24 mouse cellular contexts compared by ENCODE assay signal in genomic region chr4:106500066-106500465, GRCm38 (mm10). TPM values are rescaled to one million over a fixed set of nuclear protein-coding genes. Genes with fewer than 3 reads are reported as not detected.
DNase-seq lines count a peak whose midpoint lies in the region; ATAC-seq lines count a peak whose summit lies in the region.
"Had no signal": no experiment of that assay in that cellular context is flagged by ENCODE, and none has a peak within 500 bp of the region (broad histone marks: within the 10 kb centered on the region; RNA-seq: fewer than 3 reads in every experiment).

No protein-coding gene starts in this region.

- H3K36me3 ChIP-seq in midbrain, embryonic 11.5 days (ENCODE audit: control insufficient read depth, insufficient read depth, low read length) = no peaks in the 10 kb centered on the region
- no peaks in the 10 kb centered on the region for H3K36me3 ChIP-seq in midbrain, embryonic 16.5 days (ENCODE audit: control insufficient read depth, insufficient read depth, low read length)
- no peaks in the 10 kb centered on the region for H3K36me3 ChIP-seq in forebrain, embryonic 12.5 days (replicated peaks)
- H3K36me3 ChIP-seq: forebrain, embryonic 10.5 days; hindbrain, embryonic 10.5 days; limb, embryonic 15.5 days; liver, embryonic 15.5 days; midbrain, embryonic 10.5 days; neural tube, embryonic 12.5 days had no signal

- no peak overlapping the region for H3K27ac ChIP-seq in midbrain, embryonic 11.5 days (ENCODE audit: low read depth, low read length)
- no peak overlapping the region for H3K27ac ChIP-seq in midbrain, embryonic 16.5 days (ENCODE audit: low read length)
- no peak overlapping the region for H3K27ac ChIP-seq in forebrain, embryonic 12.5 days
- H3K27ac ChIP-seq: hindbrain, embryonic 10.5 days; kidney, postnatal 0 days; limb, embryonic 15.5 days; liver, embryonic 15.5 days; macrophage; neural tube, embryonic 12.5 days had no signal

- no peak overlapping the region for H3K4me3 ChIP-seq in midbrain, embryonic 11.5 days (ENCODE audit: low read depth, low read length)
- no peak overlapping the region for H3K4me3 ChIP-seq in midbrain, embryonic 16.5 days (ENCODE audit: low read depth, low read length)
- H3K4me3 ChIP-seq in forebrain, embryonic 12.5 days (replicated peaks) = no peak overlapping the region
- H3K4me3 ChIP-seq: forebrain, embryonic 10.5 days; hindbrain, embryonic 10.5 days; limb, embryonic 15.5 days; liver, embryonic 15.5 days; midbrain, embryonic 10.5 days; neural tube, embryonic 12.5 days had no signal

- no peaks in the 10 kb centered on the region for H3K27me3 ChIP-seq in midbrain, embryonic 11.5 days (ENCODE audit: control insufficient read depth, insufficient read depth, low read length)
- no peaks in the 10 kb centered on the region for H3K27me3 ChIP-seq in midbrain, embryonic 16.5 days (ENCODE audit: control insufficient read depth, insufficient read depth, low read depth, low read length)
- no peaks in the 10 kb centered on the region; the same call in 1 of the 2 replicates for H3K27me3 ChIP-seq in forebrain, embryonic 12.5 days
- H3K27me3 ChIP-seq: limb, embryonic 15.5 days; neural tube, embryonic 12.5 days had no signal

- no peak overlapping the region for H3K9ac ChIP-seq in midbrain, embryonic 11.5 days (ENCODE audit: low read length)
- no peak overlapping the region for H3K9ac ChIP-seq in midbrain, embryonic 16.5 days (ENCODE audit: low read depth, low read length)
- H3K9ac ChIP-seq in forebrain, embryonic 12.5 days = no peak overlapping the region
- H3K9ac ChIP-seq: limb, embryonic 15.5 days; liver, embryonic 15.5 days; neural tube, embryonic 12.5 days had no signal

- H3K9me3 ChIP-seq in midbrain, embryonic 11.5 days (ENCODE audit: control insufficient read depth, low read length) = no peaks in the 10 kb centered on the region
- 0 out of 2 replicates have a peak, but pooled peaks cover 2% of the 10 kb centered on the region for H3K9me3 ChIP-seq in midbrain, embryonic 16.5 days (replicated peaks; ENCODE audit: control insufficient read depth, low read length, poor library complexity, severe bottlenecking)
- H3K9me3 ChIP-seq in forebrain, embryonic 12.5 days = no peaks in the 10 kb centered on the region
- H3K9me3 ChIP-seq: forebrain, embryonic 10.5 days; hindbrain, embryonic 10.5 days; liver, embryonic 15.5 days; midbrain, embryonic 10.5 days; neural tube, embryonic 12.5 days had no signal

- intact Hi-C loops in left cerebral cortex, postnatal 25 days (cut with DNase I) = no loop called here

- WGBS in midbrain, embryonic 11.5 days = 80% methylated on average over 10 of the region's 10 CpGs
- 77% methylated on average over 10 of the region's 10 CpGs for WGBS in midbrain, embryonic 16.5 days
- WGBS in forebrain, embryonic 12.5 days = 80% methylated on average over 10 of the region's 10 CpGs

- no peak for ATAC-seq in midbrain, embryonic 11.5 days (ENCODE audit: low FRiP score)
- no peak for ATAC-seq in midbrain, embryonic 16.5 days
- no peak for ATAC-seq in forebrain, embryonic 12.5 days (ENCODE audit: low FRiP score)

- no peak overlapping the region for H3K4me2 ChIP-seq in midbrain, embryonic 11.5 days
- H3K4me2 ChIP-seq in midbrain, embryonic 16.5 days (ENCODE audit: low read length) = no peak overlapping the region
- no peak overlapping the region for H3K4me2 ChIP-seq in forebrain, embryonic 12.5 days
- H3K4me2 ChIP-seq: limb, embryonic 15.5 days; liver, embryonic 15.5 days; neural tube, embryonic 12.5 days had no signal

- H3K4me1 ChIP-seq in midbrain, embryonic 11.5 days (ENCODE audit: control insufficient read depth, insufficient read depth, low read length) = 0 out of 2 replicates have a peak, but pooled peaks cover 4% of the 10 kb centered on the region
- no peaks in the 10 kb centered on the region; the same call in 1 of the 2 replicates for H3K4me1 ChIP-seq in midbrain, embryonic 16.5 days (ENCODE audit: control insufficient read depth, insufficient read depth, low read length)
- peaks cover 17% of the 10 kb centered on the region for H3K4me1 ChIP-seq in forebrain, embryonic 12.5 days
- H3K4me1 ChIP-seq: liver, embryonic 15.5 days had no signal

- DNase-seq in midbrain, embryonic 11.5 days (ENCODE audit: low spot score, missing footprints) = peak; percentile 35
- peak; percentile 71 for DNase-seq in layer of hippocampus, adult 9-11 months
- DNase-seq in left cerebral cortex, postnatal 25 days (ENCODE audit: low spot score in 2 of 2) = peak; percentile 51 to 79
- DNase-seq in telencephalon, adult 2 months (ENCODE audit: low read depth, low spot score) = peak; percentile 83
- no peak for DNase-seq in adrenal gland, postnatal 36 days
- DNase-seq: adrenal gland, adult 2 months; cerebellum, postnatal 14 days; gastrocnemius, postnatal 36 days; kidney, adult 11 months; thymus, postnatal 25 days had no signal

RNA-seq across cellular contexts. Expression of gene Bsnd, which starts 8.0 kb away (rescaled TPM):
- not detected in 2 replicates for polyA plus RNA-seq in midbrain, embryonic 11.5 days (2014; fragmentation: Nextera tagmentation; extraction: Ambion mirVana)
- not detected in 2 replicates for polyA plus RNA-seq in midbrain, embryonic 16.5 days (2015; fragmentation: Nextera tagmentation; extraction: Ambion mirVana)
- total RNA-seq in left cerebral cortex, postnatal 25 days (2021) = not detected
- polyA plus RNA-seq in forebrain, embryonic 12.5 days (2016; fragmentation: Nextera tagmentation; extraction: Ambion mirVana) = not detected in 2 replicates
- total RNA-seq in adrenal gland, postnatal 36 days (2021) = not detected
- total RNA-seq: adrenal gland, adult 2 months; gastrocnemius, postnatal 36 days; heart, adult 8-10 months had no signal
- polyA plus RNA-seq: brain, embryonic 14.5 days; forebrain, embryonic 10.5 days; heart, embryonic 16.5 days; hindbrain, embryonic 10.5 days; limb, embryonic 15.5 days; liver, embryonic 15.5 days; lung, embryonic 16.5 days; macrophage; midbrain, embryonic 10.5 days; neural tube, embryonic 12.5 days had no signal

RNA-seq across cellular contexts. Expression of gene Pcsk9, which starts 35.9 kb away (rescaled TPM):
- 1.1 and 1.4 TPM in 2 replicates for polyA plus RNA-seq in midbrain, embryonic 11.5 days (2014; fragmentation: Nextera tagmentation; extraction: Ambion mirVana)
- 2.1 and 2.3 TPM in 2 replicates for polyA plus RNA-seq in midbrain, embryonic 16.5 days (2015; fragmentation: Nextera tagmentation; extraction: Ambion mirVana)
- 1 to 10 TPM; 2.7 to 4.3 TPM for total RNA-seq in left cerebral cortex, postnatal 25 days (2021)
- polyA plus RNA-seq in forebrain, embryonic 12.5 days (2016; fragmentation: Nextera tagmentation; extraction: Ambion mirVana) = 3.5 and 4.9 TPM in 2 replicates
- total RNA-seq in adrenal gland, postnatal 36 days (2021) = under 1 TPM in 1 of 2 experiments, not detected in 1; 0.33 TPM
- total RNA-seq: heart, adult 8-10 months had no signal
- polyA plus RNA-seq: macrophage had no signal

Comparison
In these comparisons a context has a peak if more than half of its experiments do, and no peak if none do; other contexts are left out.
1. DNase-seq: peak in midbrain, embryonic 11.5 days (single experiment), layer of hippocampus, adult 9-11 months (single experiment), left cerebral cortex, postnatal 25 days (2 of 2) and telencephalon, adult 2 months (single experiment); none in adrenal gland, postnatal 36 days (0 of 2).